Mouse (Mus musculus): Measurements from ENCODE around the gene Clstn2.

GRCm38 (mm10) chr9:97474896-97475295 is 558.1 kb downstream of the Clstn2 start:
- TF ChIP-seq CHD2 (IDR thresholded peaks at IDR 0.05; ENCODE audit: low read length) (no peak), EP300 (IDR thresholded peaks at IDR 0.05; ENCODE audit: low read depth in 1 of 2, low read length in 2 of 2) (no peak), CTCF (IDR thresholded peaks at IDR 0.05 in 2 of 3, conservative IDR thresholded peaks at IDR 0.05 in 1 of 3; ENCODE audit: control insufficient read depth in 1 of 3, insufficient read depth in 1 of 3, low read depth in 2 of 3, low read length in 3 of 3, poor library complexity in 1 of 3, severe bottlenecking in 1 of 3) (no peak), TCF12 (IDR thresholded peaks at IDR 0.05; ENCODE audit: low read depth, low read length) (no peak), ETS1 (IDR thresholded peaks at IDR 0.05; ENCODE audit: low read depth, low read length) (no peak), MAX (IDR thresholded peaks at IDR 0.05; ENCODE audit: low read length) (no peak), SIN3A (IDR thresholded peaks at IDR 0.05; ENCODE audit: low read length) (no peak)
